Mouse (Mus musculus) large intestine, adult 2 months (tissue): ENCODE data around the gene Eif4g3. TPM values are rescaled to one million over a fixed set of nuclear protein-coding genes. Genes with fewer than 3 reads are reported as not detected.
"Not testable (repeated sequence)": the region's sequence is repeated elsewhere in the genome, so short reads cannot be mapped to it uniquely, and the experiment has no call there.

Experiments
- DNase-seq: peaks from one replicate; pipeline ENCODE4 v3.0.0-alpha.2; 2012; ENCODE audit warnings: low read depth, low spot score
- WGBS: fragments of 180-500 bp; shearing (Covaris S2); methylation state at CpG from one replicate; pipeline ENCODE4 v1.1.7; 2018; 5-methylcytosine and 5-hydroxymethylcytosine counted together
- polyA plus RNA-seq: library from polyadenylated mRNA; depleted of rRNA; stranded (reverse); fragments of >200 nt; gene quantifications from 2 replicates; pipeline ENCODE4 v1.2.3, GENCODE M21; 2012; rRNA removed

Gene Eif4g3
- polyA plus RNA-seq, result 16.6 and 25.8 TPM in 2 replicates

DNA sequence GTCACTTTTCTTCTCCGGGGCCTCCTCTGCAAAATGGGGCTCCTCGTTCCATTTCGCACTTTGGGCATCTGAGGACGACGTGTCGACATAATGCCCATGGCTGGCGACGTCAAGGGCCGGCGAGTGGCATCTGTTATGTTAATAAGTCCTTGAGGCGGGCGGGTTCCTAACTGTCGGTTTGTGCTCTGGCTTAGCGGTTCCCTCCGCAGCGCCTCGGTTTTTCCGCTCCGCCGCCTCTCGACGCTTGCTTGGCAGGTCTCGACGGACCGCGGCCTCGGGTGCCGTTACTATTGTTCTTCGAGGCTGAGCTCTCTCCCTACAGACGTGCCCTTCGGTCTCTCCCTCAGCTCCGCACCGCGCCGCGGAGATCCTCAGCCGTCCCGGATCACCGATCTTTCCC is at the start of gene Eif4g3:
Gene Eif4g3 (plus strand): TSS at position 133 of the 400 bp plus-strand sequence.
- DNase-seq, result no peak
- WGBS, result 4% methylated on average over 39 of the region's 39 CpGs

DNA sequence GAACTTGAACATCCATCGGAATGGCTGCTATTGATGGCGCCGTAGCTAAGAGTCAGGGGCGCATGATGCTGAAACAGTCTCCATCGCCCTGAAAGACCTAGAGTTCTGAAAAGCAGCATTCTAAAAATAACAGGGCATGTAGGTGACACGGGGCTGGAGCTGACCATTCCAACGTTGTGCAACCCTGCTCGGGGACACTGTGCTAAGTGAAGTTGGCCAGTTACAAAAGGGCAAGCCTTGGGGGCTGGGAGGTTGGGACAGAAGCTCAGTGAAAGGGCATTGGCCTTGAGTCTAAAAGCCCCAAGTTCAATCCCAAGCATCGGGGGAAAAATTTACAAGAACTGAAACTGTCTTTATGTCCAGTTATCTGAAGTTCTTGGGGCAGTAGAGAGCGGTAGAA is 49.3 kb upstream of the Eif4g3 start:
- no peak for DNase-seq

DNA sequence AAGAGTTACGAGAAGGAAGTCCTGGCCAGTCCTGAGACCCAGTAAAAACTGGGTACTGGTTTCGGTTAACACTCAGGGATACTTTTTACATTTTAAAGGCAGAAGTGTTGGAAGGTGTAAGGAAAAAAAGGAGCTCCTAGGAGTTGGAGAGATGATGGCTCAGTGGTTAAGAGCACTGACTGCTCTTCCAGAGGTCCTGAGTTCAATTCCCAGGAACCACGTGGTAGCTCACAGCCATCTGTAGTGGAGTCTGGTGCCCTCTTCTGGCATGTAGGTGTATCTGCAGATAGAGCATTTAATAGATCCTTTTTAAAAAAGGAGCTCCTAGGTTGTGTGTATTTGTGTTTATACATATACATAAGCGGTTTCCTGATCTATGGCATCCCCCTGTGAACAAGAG is 47.4 kb upstream of the Eif4g3 start:
- WGBS, result 80% methylated on average over 4 of the region's 4 CpGs
- no peak for DNase-seq

More for the DNA sequence above, 49.3 kb upstream of the Eif4g3 start:
- 89% methylated on average over 10 of the region's 10 CpGs for WGBS

DNA sequence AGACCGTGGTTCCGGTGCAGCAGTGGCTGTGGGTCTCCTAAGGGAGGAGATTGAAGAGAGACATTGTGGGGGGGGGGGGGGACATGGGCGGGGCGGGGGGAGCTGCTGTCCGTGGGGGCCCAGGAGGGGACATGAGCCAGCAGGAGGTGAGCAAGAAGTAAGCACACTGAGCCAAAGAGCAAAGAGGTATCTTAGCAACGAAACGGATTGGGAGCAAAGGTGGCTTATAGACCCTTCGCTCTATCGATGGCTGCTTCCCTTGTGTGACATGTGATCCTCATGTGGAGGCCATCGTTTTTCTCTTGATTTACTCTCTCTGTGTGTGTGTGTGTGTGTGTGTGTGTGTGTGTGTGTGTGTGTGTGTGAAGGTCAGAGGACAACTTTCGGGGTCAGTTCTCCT is 46.4 kb upstream of the Eif4g3 start:
- no peak for DNase-seq
- WGBS, result 72% methylated on average over 11 of the region's 11 CpGs

DNA sequence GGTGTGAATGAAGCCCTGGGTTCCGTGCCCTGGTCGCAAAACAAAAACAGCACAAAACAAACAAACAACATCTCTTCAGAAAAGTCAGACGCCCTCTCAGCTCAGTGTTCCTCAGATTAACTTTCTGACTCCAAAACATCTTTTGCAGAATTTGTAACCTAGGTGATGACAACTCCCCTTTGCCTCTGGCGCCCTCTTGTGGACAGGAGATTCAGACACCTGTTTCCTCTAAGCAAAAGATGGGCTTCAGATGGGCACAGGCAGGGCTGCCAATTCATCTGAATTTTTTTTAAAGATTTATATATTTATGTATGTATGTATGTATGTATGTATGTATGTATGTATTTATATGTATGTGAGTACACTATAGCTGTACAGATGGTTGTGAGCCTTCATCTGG is 40.0 kb upstream of the Eif4g3 start:
- DNase-seq, result peak; percentile 50
- WGBS, result 33% methylated on average over 4 of the region's 4 CpGs

DNA sequence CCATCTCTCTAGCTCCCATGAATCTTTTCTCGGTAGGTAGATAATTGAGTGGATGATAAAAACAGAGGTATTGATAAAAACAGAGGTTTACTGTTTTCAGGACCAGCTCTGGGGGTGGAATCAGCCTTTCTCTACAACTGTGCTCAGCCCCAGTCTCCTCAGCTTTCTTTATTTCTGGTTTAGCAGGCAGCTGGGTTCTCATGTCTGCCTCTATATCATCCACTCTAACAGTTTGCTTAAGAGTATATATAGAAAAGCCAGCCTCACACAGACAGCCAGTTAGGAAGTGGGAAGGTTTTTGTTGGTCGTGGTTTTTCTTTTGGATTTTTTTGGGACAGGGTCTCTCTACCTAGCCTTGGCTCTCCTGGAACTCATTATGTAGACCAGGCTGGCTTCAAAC is 38.6 kb upstream of the Eif4g3 start:
- DNase-seq, result no peak
- 93% methylated on average over 2 of the region's 2 CpGs for WGBS

DNA sequence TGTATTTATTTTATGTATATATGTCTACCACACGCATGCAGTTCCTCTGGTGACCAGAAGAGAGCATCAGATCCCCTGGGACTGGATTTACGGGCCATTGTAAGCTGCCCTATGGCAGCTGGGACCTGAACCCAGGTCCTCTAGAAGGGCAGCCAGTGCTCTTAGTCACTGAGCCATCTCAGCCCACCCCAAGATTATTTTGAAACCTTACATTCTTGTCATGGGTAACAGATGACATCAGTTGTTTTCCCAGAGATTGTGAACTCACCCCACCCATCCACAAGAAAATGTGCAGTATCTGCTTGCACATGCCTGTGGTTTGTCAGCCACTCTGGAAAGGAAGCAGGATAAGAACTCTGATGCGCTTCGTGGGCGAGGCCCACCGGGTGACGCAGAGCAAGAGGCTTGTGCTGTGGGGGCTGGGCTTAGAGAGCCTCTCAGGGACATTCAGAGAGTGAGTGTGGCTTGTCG is 37.9 kb upstream of the Eif4g3 start:
- DNase-seq, result no peak
- WGBS, result 68% methylated on average over 8 of the region's 8 CpGs

DNA sequence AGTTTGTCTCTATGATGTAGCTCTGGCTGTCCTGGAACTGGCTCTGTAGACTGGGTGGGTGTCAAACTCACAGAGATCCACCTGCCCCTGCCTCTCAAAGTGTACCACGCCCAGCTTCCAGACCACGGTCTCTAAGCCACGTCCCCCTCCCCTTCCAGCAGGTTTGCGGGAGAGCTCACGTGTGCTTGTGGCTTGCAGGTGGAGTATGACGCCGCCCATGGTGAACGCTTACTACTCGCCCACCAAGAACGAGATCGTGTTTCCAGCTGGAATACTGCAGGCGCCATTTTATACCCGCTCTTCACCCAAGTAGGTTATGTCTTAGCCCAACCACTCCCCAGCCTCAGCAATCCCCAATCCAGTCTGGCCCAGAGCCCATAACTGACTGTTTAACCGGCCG is 36.6 kb upstream of the Eif4g3 start:
- no peak for DNase-seq
- WGBS, result 92% methylated on average over 15 of the region's 15 CpGs

DNA sequence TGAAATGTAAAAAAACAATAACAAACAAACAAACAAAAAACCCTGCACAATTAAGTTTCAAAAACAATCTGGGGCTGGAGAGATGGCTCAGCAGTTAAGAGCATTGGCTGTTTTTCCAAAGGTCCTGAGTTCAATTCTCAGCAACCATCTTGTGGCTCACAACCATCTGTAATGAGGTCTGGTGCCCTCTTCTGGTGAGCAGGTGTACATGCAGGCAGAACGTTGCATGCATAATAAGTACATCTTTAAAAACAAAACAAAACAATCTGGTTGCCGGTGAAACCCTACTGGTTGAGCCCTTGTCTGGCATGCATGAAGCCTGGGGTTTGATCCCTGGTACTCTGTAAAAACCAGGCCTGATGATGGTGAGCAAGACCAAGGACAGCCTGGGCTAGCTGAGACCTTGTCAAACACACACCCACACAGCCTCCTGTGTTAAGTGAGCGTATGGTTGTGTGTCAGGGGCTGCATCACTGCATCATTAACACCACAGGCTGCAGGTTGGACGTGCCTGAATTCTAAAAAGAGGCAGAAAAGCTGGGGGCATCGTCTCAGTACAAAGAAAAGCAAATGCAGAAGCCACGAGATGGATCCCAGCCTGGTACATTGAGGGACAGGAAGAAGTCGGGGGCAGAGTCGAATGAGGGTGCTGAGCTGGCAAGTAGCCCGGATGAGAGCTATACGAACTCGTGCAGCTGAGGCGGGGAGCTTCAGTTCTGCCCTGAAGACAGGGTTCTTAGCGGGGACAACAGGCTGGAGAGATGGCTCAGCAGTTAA is 32.7 kb upstream of the Eif4g3 start:
- no peak for DNase-seq
- 85% methylated on average over 13 of the region's 13 CpGs for WGBS

DNA sequence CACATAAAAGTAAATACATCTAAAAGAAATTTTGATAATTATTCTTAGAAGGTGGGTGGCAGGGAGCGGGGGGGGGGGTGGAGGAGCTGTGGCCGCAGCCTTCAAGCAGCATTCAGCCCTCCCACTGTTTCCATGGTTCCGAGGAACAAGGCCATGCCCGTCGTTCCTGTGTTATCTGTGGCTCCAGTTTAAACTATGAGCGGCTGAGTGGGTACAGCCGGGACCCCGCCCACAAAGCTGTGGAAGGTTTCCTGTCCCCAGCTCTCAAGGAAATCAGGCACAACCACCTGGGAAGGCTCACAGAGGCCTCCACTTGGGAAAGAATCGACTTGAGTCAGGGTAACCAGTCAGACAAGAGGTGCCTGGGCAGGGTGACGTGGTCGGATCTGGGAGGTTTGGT is 32.1 kb upstream of the Eif4g3 start:
- no peak for DNase-seq
- 75% methylated on average over 11 of the region's 11 CpGs for WGBS

DNA sequence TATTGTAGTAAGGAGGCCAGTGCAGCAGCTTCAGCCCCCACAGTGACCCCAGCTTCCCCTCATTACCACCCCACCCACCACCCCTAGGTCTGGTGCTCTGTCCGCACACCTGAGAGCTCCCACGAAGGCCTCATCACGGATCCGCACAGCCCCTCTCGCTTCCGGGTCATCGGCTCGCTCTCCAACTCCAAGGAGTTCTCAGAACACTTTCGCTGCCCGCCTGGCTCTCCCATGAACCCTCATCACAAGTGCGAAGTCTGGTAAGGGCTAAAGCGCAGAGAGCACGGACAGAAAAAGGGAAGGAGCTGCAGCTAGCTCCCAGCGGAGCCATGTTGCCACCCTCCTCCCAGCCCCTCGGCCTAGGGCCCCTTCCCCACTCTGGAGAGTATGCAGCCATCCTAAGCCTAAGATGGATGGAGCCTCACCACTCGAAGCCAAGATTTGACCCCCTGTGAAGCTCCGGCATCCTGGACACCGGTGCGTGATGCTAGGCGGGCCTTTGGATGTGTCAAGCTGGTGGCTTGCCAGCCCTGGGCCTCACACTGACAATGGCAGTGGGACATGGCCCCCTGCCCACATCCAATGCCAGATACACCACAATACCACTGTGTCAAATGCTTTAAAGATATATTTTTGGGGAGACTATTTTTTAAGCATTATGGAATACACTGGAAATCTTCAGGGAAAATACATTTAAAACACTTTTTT is 30.0 kb upstream of the Eif4g3 start:
- 95% methylated on average over 20 of the region's 20 CpGs for WGBS
- no peak for DNase-seq

DNA sequence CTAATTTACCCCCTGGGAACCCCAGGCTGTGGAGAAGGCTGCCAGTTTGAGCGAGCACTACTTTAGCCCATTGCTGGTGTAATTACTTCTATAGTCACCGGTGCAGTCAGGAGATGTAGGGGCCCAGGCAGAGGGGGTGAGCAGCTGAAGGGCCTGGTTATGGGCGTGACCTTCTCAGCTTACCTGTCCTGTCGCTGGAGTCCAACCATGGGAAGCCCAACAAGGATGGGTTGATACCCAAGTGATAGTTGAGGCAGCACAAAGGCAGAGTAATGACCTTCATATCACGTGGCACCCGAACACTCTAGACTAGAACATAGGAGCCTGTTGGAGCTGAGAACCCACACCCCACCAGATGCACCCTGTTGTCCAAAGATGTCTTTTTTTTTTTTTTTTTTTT is 29.4 kb upstream of the Eif4g3 start:
- DNase-seq, result no peak
- 83% methylated on average over 6 of the region's 6 CpGs for WGBS

DNA sequence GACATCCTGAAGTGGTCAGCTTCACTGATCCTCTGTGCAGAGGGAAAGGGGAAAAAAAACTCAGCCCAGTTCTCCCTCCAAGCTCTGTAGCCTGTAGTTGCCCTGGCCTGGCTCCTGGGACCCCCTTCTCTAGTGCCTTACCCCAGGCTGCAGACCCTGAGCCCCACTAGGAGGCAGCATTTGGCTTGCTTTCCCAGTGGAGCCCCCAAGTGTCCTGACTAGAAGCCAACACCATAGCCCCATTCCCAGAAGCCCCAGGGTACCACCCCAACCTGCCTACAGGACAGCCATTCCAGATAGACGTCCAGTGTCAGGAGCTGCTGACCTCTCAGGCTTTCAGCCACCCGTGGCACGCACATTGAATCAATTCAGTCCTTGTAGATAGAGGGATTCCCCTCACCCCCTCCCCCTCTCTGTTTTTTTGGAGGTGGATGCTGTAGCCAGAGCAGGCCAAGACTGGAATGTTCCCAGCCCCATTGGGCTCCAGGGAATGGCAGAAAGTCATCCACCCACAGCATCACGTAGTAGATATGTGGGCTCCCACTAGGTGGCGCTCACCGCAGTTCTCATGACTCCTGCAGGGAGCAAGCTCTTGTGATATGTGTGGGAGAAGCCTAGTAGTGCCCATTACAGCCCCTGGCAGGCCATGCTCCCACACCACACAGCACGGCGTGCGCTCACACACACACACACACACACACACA is 28.8 kb upstream of the Eif4g3 start:
- peak; percentile 22 for DNase-seq
- 67% methylated on average over 9 of the region's 9 CpGs for WGBS

DNA sequence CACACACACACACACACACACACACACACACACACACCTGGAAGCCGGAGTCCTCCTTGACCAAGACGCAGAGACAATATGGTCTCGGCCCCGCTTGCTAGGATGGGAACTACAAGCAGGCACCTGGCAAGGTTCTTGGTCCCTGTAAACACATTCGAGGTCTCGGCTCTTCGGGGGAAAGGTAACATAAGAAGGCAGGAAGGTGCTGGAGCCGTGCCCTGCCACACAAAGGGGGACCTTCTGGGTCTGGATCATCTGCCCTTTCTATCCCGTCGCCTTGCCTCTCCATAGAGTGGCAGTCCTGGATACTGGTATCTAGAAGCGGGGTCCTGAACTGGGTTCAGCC is 28.3 kb upstream of the Eif4g3 start:
- no peak for DNase-seq
- 95% methylated on average over 11 of the region's 11 CpGs for WGBS

DNA sequence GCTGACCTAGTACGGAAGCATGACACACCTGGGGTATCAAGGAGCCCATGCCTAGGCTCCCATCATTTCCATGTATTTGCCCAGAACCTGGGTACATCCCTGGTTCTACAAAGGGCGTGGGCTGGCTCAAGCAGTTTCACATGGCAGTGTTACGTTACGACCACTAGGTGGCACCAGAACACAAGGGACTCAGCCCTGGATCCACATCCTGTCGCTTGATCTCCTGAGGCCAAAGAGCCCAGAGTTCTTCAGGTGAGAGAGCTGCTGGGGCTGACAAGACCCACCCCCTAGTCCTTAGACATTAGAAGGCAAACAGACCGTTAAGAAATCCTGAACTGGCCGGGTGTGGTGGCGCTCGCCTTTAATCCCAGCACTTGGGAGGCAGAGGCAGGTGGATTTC is 24.6 kb upstream of the Eif4g3 start:
- 14% methylated on average over 9 of the region's 9 CpGs for WGBS
- peak; percentile 56 for DNase-seq

DNA sequence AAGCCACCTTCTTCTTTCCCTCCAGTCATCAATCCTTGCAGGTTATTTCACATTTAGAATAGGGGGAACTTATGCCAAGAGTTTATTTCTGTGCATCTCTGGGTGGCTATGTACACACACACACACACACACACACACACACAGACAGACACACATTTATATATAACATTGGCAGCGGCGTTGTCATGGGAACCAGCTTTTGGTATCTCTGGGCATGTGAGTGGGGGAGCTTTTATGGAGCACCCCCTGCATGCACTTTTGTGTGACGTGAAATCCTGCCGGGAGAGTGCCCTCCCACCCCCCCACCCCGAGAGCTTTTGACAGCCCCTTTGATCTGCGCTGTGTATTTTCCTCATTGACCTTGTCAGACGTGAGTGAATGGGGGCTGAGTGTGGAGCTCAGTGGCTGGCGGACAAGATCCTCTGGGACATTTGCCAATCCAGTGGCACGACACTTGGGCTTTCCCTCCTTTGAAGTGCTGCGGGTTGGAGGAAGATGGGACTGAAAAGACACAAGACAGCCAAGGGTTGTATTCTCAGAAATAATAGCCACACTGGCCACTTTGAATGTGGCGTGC is 22.1 kb upstream of the Eif4g3 start:
- not testable (repeated sequence) for DNase-seq
- no CpG with 5 or more reads among the region's 11 CpGs for WGBS

DNA sequence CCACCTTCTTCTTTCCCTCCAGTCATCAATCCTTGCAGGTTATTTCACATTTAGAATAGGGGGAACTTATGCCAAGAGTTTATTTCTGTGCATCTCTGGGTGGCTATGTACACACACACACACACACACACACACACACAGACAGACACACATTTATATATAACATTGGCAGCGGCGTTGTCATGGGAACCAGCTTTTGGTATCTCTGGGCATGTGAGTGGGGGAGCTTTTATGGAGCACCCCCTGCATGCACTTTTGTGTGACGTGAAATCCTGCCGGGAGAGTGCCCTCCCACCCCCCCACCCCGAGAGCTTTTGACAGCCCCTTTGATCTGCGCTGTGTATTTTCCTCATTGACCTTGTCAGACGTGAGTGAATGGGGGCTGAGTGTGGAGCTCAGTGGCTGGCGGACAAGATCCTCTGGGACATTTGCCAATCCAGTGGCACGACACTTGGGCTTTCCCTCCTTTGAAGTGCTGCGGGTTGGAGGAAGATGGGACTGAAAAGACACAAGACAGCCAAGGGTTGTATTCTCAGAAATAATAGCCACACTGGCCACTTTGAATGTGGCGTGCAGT is 17.9 kb upstream of the Eif4g3 start:
- DNase-seq, result not testable (repeated sequence)
- WGBS, result no CpG with 5 or more reads among the region's 11 CpGs

DNA sequence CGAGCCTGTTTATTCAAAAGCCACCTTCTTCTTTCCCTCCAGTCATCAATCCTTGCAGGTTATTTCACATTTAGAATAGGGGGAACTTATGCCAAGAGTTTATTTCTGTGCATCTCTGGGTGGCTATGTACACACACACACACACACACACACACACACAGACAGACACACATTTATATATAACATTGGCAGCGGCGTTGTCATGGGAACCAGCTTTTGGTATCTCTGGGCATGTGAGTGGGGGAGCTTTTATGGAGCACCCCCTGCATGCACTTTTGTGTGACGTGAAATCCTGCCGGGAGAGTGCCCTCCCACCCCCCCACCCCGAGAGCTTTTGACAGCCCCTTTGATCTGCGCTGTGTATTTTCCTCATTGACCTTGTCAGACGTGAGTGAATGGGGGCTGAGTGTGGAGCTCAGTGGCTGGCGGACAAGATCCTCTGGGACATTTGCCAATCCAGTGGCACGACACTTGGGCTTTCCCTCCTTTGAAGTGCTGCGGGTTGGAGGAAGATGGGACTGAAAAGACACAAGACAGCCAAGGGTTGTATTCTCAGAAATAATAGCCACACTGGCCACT is 13.7 kb upstream of the Eif4g3 start:
- no CpG with 5 or more reads among the region's 11 CpGs for WGBS

DNA sequence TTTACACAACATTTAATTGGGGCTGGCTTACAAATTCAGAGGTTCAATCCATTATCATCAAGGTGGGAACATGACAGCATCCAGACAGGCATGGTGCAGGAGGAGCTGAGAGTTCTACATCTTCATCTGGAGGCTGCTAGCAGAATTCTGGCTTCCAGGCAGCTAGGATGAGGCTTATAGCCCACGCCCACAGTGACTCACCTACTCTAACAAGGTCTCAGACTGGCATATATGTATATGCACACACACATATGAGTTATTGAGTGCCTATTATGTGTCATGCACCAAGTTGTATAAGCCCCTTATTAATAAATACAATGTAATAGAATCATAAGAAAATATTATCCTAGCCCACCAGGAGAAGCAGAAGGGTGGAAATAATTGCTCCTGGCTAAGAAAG is 10.0 kb upstream of the Eif4g3 start:
- WGBS, result 64% methylated on average over 1 of the region's 1 CpGs
- DNase-seq, result no peak

More for the DNA sequence above, 13.7 kb upstream of the Eif4g3 start:
- not testable (repeated sequence) for DNase-seq

DNA sequence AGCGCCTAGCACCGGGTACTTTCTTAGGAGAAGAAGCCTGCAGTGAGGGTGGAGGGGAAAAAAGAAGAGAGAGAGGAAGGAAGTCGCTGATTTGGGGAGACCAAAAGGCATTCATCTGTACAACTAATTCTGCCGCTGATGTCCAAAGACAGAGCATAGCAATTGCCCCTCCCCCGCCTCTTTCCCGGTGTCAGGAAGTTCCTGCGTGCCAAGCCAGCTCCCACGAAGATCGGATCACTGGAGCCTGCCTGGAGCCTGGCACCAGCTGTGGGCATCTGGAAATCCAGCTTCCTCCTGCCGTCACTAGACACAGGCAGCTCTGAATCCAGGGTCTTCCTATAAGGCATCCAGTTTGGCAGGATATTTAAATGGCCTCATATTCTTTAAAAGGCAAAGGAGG is 8.6 kb upstream of the Eif4g3 start:
- WGBS, result 30% methylated on average over 10 of the region's 10 CpGs
- no peak for DNase-seq
